Mouse (Mus musculus): ENCODE data around the gene Lsg1. TPM values are rescaled to one million over a fixed set of nuclear protein-coding genes. Genes with fewer than 3 reads are reported as not detected.

The Lsg1 gene
- polyA plus RNA-seq, 1 experiment from 2014 or later = 87.0 TPM

DNA sequence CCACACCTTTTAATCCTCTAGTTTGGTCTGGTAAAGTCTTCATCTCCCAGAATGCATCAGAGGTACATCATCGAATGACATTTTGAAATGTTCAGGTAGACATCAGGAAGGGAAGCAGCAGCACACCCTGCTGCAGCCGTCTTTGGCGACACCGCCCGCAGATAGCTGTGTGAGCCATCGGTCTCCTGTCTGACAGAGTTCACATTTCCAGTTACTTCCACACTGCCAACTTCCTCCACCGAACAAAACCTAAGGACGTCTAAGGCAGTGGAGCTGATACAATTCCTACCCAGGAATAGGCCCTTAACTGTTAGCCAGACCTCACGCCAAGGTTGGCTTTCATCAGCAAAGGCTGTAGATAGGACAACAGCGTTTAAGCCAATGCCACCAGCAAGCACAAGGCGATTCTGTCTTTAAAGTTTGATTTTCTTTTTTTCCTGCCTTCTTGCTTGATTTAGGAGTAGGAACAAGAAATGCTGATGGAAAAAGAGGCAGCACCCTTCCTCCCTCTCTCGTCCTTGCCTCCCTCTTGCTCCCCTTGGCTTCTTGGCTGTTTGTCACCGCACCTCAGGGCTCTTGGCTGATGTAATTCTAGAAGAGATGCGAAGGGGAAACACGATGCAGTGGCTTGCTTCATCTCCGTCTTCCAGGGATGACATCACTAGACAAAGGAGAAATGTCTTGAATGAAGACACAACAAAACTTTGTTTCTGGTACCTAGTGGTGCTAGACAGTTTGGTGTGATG, 16.8 kb upstream of the Lsg1 start:
- Histone ChIP-seq H3K9ac (replicated peaks; ENCODE audit: low read length) (no peak overlapping the region), H3K27me3 (ENCODE audit: control insufficient read depth, insufficient read depth, low read length) (peaks cover 3% of the 10 kb centered on the region), H3K36me3 (replicated peaks; ENCODE audit: control insufficient read depth, insufficient read depth, low read depth, low read length) (no peaks in the 10 kb centered on the region), H3K27ac (replicated peaks; ENCODE audit: low read depth, low read length) (0 out of 2 replicates have a peak overlapping the region, but pooled peaks have one; percentile 22), H3K9me3 (replicated peaks; ENCODE audit: control insufficient read depth, low read length) (no peaks in the 10 kb centered on the region), H3K4me2 (ENCODE audit: low read depth, low read length) (no peak overlapping the region), H3K4me3 (ENCODE audit: low read depth, low read length) (no peak overlapping the region), H3K4me1 (ENCODE audit: control insufficient read depth, insufficient read depth, low read length) (peaks cover 15% of the 10 kb centered on the region)
- 69% methylated on average over 16 of the region's 16 CpGs for WGBS
- DNase-seq (ENCODE audit: low spot score) (no peak), ATAC-seq (replicated peaks; ENCODE audit: insufficient number of reproducible peaks, low FRiP score, low TSS enrichment, low read depth) (no peak)

GRCm38 (mm10) chr16:30603531-30603842, 16.1 kb upstream of the Lsg1 start:
- peak; percentile 67 for DNase-seq (ENCODE audit: low spot score)
- no peak overlapping the region for H3K4me3 ChIP-seq (ENCODE audit: low read depth, low read length)
- 25% methylated on average over 9 of the region's 9 CpGs for WGBS
- H3K36me3 ChIP-seq (replicated peaks; ENCODE audit: control insufficient read depth, insufficient read depth, low read depth, low read length) = no peaks in the 10 kb centered on the region
- no peaks in the 10 kb centered on the region for H3K9me3 ChIP-seq (replicated peaks; ENCODE audit: control insufficient read depth, low read length)
- H3K27ac ChIP-seq (replicated peaks; ENCODE audit: low read depth, low read length) = peak overlapping the region; percentile 22; the same call in 1 of the 2 replicates
- peaks cover 3% of the 10 kb centered on the region for H3K27me3 ChIP-seq (ENCODE audit: control insufficient read depth, insufficient read depth, low read length)
- no peak for ATAC-seq (replicated peaks; ENCODE audit: insufficient number of reproducible peaks, low FRiP score, low TSS enrichment, low read depth)
- H3K4me1 ChIP-seq (ENCODE audit: control insufficient read depth, insufficient read depth, low read length) = peaks cover 15% of the 10 kb centered on the region
- no peak overlapping the region; the same call in 1 of the 2 replicates for H3K4me2 ChIP-seq (ENCODE audit: low read depth, low read length)
- H3K9ac ChIP-seq (replicated peaks; ENCODE audit: low read length) = no peak overlapping the region; the same call in 1 of the 2 replicates

DNA sequence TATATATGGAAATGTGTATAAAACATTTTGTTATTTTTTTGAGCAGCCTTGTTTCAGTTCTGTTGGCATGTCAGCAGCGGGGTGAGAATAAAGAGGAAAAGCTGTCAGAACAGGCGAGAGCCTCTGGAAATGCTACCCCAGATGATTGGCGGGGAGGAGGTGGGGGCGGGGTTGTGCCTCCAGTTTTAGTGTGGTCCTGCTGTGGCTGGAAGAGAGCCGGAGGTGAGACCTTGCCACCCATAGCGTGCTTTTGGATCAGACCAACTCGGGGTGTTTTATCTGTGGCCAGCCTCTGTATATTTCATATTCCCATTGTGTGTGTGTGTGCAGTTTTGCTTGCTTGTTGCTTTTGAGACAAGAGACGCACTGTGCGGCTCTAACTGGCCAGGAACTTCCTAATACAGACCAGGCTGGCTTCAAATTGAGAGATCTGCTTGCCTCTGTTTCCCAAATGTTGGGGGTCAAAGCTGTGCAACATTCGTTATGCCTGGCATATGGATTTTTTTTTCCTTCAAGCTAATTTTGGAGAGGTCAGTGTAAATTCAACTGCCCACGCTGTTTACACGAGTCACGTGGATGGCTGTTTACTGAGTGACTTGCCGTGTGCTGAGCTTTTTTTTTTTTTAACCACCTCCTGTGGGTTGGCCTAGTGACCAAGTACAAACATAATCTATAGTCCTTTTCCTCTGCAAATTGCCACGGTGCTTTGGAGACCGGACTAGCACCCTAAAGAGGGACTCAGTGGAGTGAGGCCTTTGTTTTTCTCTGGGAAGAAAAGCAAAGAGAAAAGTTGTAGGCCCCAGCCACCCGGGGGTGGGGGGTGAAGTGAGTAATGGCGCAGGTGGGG, 15.5 kb upstream of the Lsg1 start:
- peaks cover 15% of the 10 kb centered on the region for H3K4me1 ChIP-seq (ENCODE audit: control insufficient read depth, insufficient read depth, low read length)
- peaks cover 3% of the 10 kb centered on the region for H3K27me3 ChIP-seq (ENCODE audit: control insufficient read depth, insufficient read depth, low read length)
- peak overlapping the region; percentile 27 for H3K4me2 ChIP-seq (ENCODE audit: low read depth, low read length)
- no peaks in the 10 kb centered on the region for H3K36me3 ChIP-seq (replicated peaks; ENCODE audit: control insufficient read depth, insufficient read depth, low read depth, low read length)
- DNase-seq (ENCODE audit: low spot score) (peak; percentile 68), ATAC-seq (replicated peaks; ENCODE audit: insufficient number of reproducible peaks, low FRiP score, low TSS enrichment, low read depth) (no peak)
- no peaks in the 10 kb centered on the region for H3K9me3 ChIP-seq (replicated peaks; ENCODE audit: control insufficient read depth, low read length)
- no peak overlapping the region; the same call in 1 of the 2 replicates for H3K9ac ChIP-seq (replicated peaks; ENCODE audit: low read length)
- H3K27ac ChIP-seq (replicated peaks; ENCODE audit: low read depth, low read length) = peak overlapping the region; percentile 22; the same call in 1 of the 2 replicates
- H3K4me3 ChIP-seq (ENCODE audit: low read depth, low read length) = 0 out of 2 replicates have a peak overlapping the region, but pooled peaks have one; percentile 3
- 17% methylated on average over 18 of the region's 18 CpGs for WGBS

GRCm38 (mm10) chr16:30601946-30602345, 14.6 kb upstream of the Lsg1 start:
- Histone ChIP-seq H3K9me3 (replicated peaks; ENCODE audit: control insufficient read depth, low read length) (no peaks in the 10 kb centered on the region), H3K9ac (replicated peaks; ENCODE audit: low read length) (no peak overlapping the region), H3K27me3 (ENCODE audit: control insufficient read depth, insufficient read depth, low read length) (peaks cover 3% of the 10 kb centered on the region), H3K4me1 (ENCODE audit: control insufficient read depth, insufficient read depth, low read length) (peaks cover 17% of the 10 kb centered on the region), H3K4me3 (ENCODE audit: low read depth, low read length) (peak overlapping the region; percentile 66), H3K36me3 (replicated peaks; ENCODE audit: control insufficient read depth, insufficient read depth, low read depth, low read length) (no peaks in the 10 kb centered on the region), H3K4me2 (ENCODE audit: low read depth, low read length) (peak overlapping the region; percentile 94), H3K27ac (replicated peaks; ENCODE audit: low read depth, low read length) (no peak overlapping the region)
- 15% methylated on average over 7 of the region's 7 CpGs for WGBS
- DNase-seq (ENCODE audit: low spot score) (peak; percentile 15), ATAC-seq (replicated peaks; ENCODE audit: insufficient number of reproducible peaks, low FRiP score, low TSS enrichment, low read depth) (no peak)

DNA sequence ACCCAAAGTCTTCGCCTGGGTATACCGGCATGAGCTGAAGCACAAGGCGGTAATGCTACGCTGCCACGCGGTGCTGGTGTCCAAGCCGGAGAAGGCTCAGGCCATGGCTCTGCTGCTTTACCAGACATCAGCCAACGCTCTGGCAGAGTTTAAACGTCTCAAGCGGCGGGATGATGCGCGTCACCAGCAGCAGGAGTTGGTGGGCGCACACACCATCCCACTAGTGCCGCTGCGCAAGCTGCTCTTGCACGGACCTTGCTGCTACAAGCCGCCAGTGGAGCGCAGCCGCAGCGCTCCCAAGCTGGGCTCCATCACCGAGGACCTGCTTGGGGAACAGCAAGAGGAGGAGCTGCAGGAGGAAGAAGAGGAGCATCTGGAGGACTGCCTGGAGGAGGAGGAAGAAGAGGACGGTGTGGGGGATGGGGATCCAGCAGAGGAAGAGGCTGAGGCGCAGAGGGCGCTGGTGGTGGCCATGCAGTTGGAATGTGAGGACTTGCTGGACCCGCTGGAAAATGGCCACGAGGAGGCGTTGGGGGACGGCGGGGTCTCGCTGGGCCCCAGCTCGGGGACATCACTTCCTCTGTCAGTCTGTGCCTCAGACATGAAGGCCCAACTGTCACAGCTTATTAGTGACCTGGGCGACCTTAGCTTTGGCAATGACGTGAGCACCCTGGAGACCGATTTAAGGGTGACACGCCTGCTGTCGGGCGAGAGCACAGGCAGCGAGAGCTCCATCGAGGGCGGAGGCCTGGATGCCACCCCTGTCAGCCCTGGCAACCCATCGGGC, 13.8 kb upstream of the Lsg1 start:
- Histone ChIP-seq H3K27ac (replicated peaks; ENCODE audit: low read depth, low read length) (peak overlapping the region; percentile 7; the same call in 1 of the 2 replicates), H3K36me3 (replicated peaks; ENCODE audit: control insufficient read depth, insufficient read depth, low read depth, low read length) (no peaks in the 10 kb centered on the region), H3K4me2 (ENCODE audit: low read depth, low read length) (peak overlapping the region; percentile 94), H3K4me1 (ENCODE audit: control insufficient read depth, insufficient read depth, low read length) (peaks cover 17% of the 10 kb centered on the region), H3K27me3 (ENCODE audit: control insufficient read depth, insufficient read depth, low read length) (peaks cover 3% of the 10 kb centered on the region), H3K9me3 (replicated peaks; ENCODE audit: control insufficient read depth, low read length) (no peaks in the 10 kb centered on the region), H3K4me3 (ENCODE audit: low read depth, low read length) (peak overlapping the region; percentile 66), H3K9ac (replicated peaks; ENCODE audit: low read length) (peak overlapping the region; percentile 70)
- DNase-seq (ENCODE audit: low spot score) (peak; percentile 64), ATAC-seq (replicated peaks; ENCODE audit: insufficient number of reproducible peaks, low FRiP score, low TSS enrichment, low read depth) (no peak)
- WGBS = 9% methylated on average over 42 of the region's 42 CpGs

- H3K27ac ChIP-seq (replicated peaks; ENCODE audit: low read depth, low read length) = peak overlapping the region; percentile 7; the same call in 1 of the 2 replicates
- peak overlapping the region; percentile 94 for H3K4me2 ChIP-seq (ENCODE audit: low read depth, low read length)
- H3K27me3 ChIP-seq (ENCODE audit: control insufficient read depth, insufficient read depth, low read length) = peaks cover 3% of the 10 kb centered on the region
- WGBS = under 1% methylated on average over 53 of the region's 53 CpGs
- no peaks in the 10 kb centered on the region for H3K9me3 ChIP-seq (replicated peaks; ENCODE audit: control insufficient read depth, low read length)
- peaks cover 15% of the 10 kb centered on the region for H3K4me1 ChIP-seq (ENCODE audit: control insufficient read depth, insufficient read depth, low read length)
- peak overlapping the region; percentile 66 for H3K4me3 ChIP-seq (ENCODE audit: low read depth, low read length)
- peak overlapping the region; percentile 70 for H3K9ac ChIP-seq (replicated peaks; ENCODE audit: low read length)
- ATAC-seq (replicated peaks; ENCODE audit: insufficient number of reproducible peaks, low FRiP score, low TSS enrichment, low read depth) (peak; percentile 11; the same call in 1 of the 2 replicates), DNase-seq (ENCODE audit: low spot score) (peak; percentile 56)
- H3K36me3 ChIP-seq (replicated peaks; ENCODE audit: control insufficient read depth, insufficient read depth, low read depth, low read length) = no peaks in the 10 kb centered on the region
Measured at GRCm38 (mm10) chr16:30600431-30601045, 13.1 kb upstream of the Lsg1 start.

- no peak within 1 kb of the TSS for H3K27ac ChIP-seq (replicated peaks; ENCODE audit: low read depth, low read length)
- peak within 1 kb of the TSS; percentile 70 for H3K9ac ChIP-seq (replicated peaks; ENCODE audit: low read length)
- peak within 1 kb of the TSS; percentile 66 for H3K4me3 ChIP-seq (ENCODE audit: low read depth, low read length)
- H3K9me3 ChIP-seq (replicated peaks; ENCODE audit: control insufficient read depth, low read length) = no peaks in the 10 kb centered on the region
- ATAC-seq (replicated peaks; ENCODE audit: insufficient number of reproducible peaks, low FRiP score, low TSS enrichment, low read depth) = peak; percentile 65
- peak within 1 kb of the TSS; percentile 94 for H3K4me2 ChIP-seq (ENCODE audit: low read depth, low read length)
- peaks cover 3% of the 10 kb centered on the region for H3K27me3 ChIP-seq (ENCODE audit: control insufficient read depth, insufficient read depth, low read length)
- H3K36me3 ChIP-seq (replicated peaks; ENCODE audit: control insufficient read depth, insufficient read depth, low read depth, low read length) = no peaks in the 10 kb centered on the region
- peaks cover 11% of the 10 kb centered on the region for H3K4me1 ChIP-seq (ENCODE audit: control insufficient read depth, insufficient read depth, low read length)
- WGBS = under 1% methylated on average over 63 of the region's 63 CpGs
- DNase-seq (ENCODE audit: low spot score) = peak; percentile 90
Measured at GRCm38 (mm10) chr16:30599491-30600268, 12.3 kb upstream of the Lsg1 start, which contains the start of gene Fam43a. Gene Fam43a (plus strand): TSS chr16:30599723.

Data from embryonic facial prominence, embryonic 11.5 days (tissue).